Mouse (Mus musculus) lung, embryonic 14.5 days (tissue): Measurements from ENCODE around the gene Tbc1d14. TPM values are rescaled to one million over a fixed set of nuclear protein-coding genes. Genes with fewer than 3 reads are reported as not detected.

Experiments used
- ATAC-seq: fragments of 200-750 bp; cut with Nextera tagmentation; 2 replicates; pipeline ENCODE4 v1.8.0; 2017; ENCODE audit warnings: mild to moderate bottlenecking, moderate TSS enrichment, moderate library complexity; ENCODE audit not compliant: insufficient read depth
- DNase-seq: peaks from one replicate; pipeline ENCODE4 v3.0.0-alpha.2; 2015
- H3K27ac ChIP-seq: fragments of 300-500 bp; sonication (generic); 2 replicates; pipeline ENCODE4 v1.5.1; 2014; ENCODE audit warnings: low read depth, mild to moderate bottlenecking, moderate library complexity
- H3K27me3 ChIP-seq: fragments of 300-500 bp; sonication (generic); 2 replicates; pipeline ENCODE4 v1.6.1; 2014; ENCODE audit warnings: low read length, control low read depth; ENCODE audit not compliant: insufficient read depth
- H3K36me3 ChIP-seq: fragments of 300-500 bp; sonication (generic); 2 replicates; pipeline ENCODE4 v1.6.1; 2014; ENCODE audit warnings: control low read depth; ENCODE audit not compliant: insufficient read depth
- H3K4me1 ChIP-seq: fragments of 300-500 bp; sonication (generic); 2 replicates; pipeline ENCODE4 v1.6.1; 2014; ENCODE audit warnings: antibody characterized with exemption, control low read depth; ENCODE audit not compliant: insufficient read depth
- H3K4me2 ChIP-seq: fragments of 300-500 bp; sonication (generic); 2 replicates; pipeline ENCODE4 v1.6.1; 2014; ENCODE audit warnings: mild to moderate bottlenecking
- H3K4me3 ChIP-seq: fragments of 300-500 bp; sonication (generic); 2 replicates; pipeline ENCODE4 v1.5.1; 2014; ENCODE audit warnings: low read depth, low read length
- H3K9ac ChIP-seq: fragments of 300-500 bp; sonication (generic); 2 replicates; pipeline ENCODE4 v1.6.1; 2014
- H3K9me3 ChIP-seq: fragments of 300-500 bp; sonication (generic); 2 replicates; pipeline ENCODE4 v1.6.1; 2016; ENCODE audit warnings: low read depth, low read length, control low read depth
- CTCF ChIP-seq: IDR thresholded peaks from 2 replicates; pipeline ENCODE4 v1.5.1; 2016; ENCODE audit warnings: antibody characterized with exemption, low read depth
- WGBS: fragments of 180-500 bp; shearing (Covaris S2); extraction: QIAGEN DNeasy Blood & Tissue Kit; methylation state at CpG from one replicate; pipeline ENCODE4 v1.1.7; 2014; 5-methylcytosine and 5-hydroxymethylcytosine counted together
- polyA plus RNA-seq: library from polyadenylated mRNA; unstranded; fragments of >200 nt; fragmentation: Nextera tagmentation; extraction: Ambion mirVana; gene quantifications from 2 replicates; pipeline ENCODE4 v1.2.1, GENCODE M21; 2014

Tbc1d14 gene
- polyA plus RNA-seq, 1 experiment from 2014 or later, result 31.3 TPM

DNA sequence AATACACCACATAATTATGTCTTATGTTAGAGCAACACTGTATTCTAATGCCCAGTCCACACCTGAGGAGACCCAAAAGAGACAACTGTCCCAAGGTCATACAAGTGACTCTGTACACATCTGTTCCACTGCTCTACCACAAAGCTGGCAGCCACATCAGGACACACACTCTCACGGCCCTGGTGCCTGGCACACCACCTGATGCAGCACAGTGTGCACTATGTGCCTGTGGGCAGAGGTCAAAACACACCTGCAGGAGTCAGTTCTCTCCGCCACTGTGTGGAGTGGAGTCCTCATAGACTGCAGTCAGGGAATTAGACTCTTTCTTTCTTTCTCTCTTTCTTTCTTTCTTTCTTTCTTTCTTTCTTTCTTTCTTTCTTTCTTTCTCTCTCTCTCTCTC is 52.1 kb downstream of the Tbc1d14 start:
- no peak for ATAC-seq

GRCm38 (mm10) chr5:36538576-36539187 is 54.4 kb downstream of the Tbc1d14 start:
- H3K27me3 ChIP-seq, result no peaks in the 10 kb centered on the region
- ATAC-seq, result no peak
- no peaks in the 10 kb centered on the region for H3K36me3 ChIP-seq
- no peak overlapping the region for H3K27ac ChIP-seq
- no peak overlapping the region for H3K9ac ChIP-seq
- no peak overlapping the region for H3K4me3 ChIP-seq
- peak; percentile 83 for DNase-seq
- no peaks in the 10 kb centered on the region for H3K9me3 ChIP-seq
- WGBS, result 30% methylated on average over 4 of the region's 4 CpGs
- H3K4me1 ChIP-seq, result no peaks in the 10 kb centered on the region
- peak; percentile 72 for TF ChIP-seq CTCF
- no peak overlapping the region for H3K4me2 ChIP-seq

More for the DNA sequence above, 52.1 kb downstream of the Tbc1d14 start:
- Histone ChIP-seq H3K36me3 (no peaks in the 10 kb centered on the region), H3K4me1 (no peaks in the 10 kb centered on the region), H3K9me3 (no peaks in the 10 kb centered on the region), H3K4me2 (no peak overlapping the region), H3K4me3 (no peak overlapping the region), H3K9ac (no peak overlapping the region), H3K27ac (no peak overlapping the region), H3K27me3 (no peaks in the 10 kb centered on the region)
- no peak for TF ChIP-seq CTCF
- 81% methylated on average over 2 of the region's 2 CpGs for WGBS
- no peak for DNase-seq

- 87% methylated on average over 3 of the region's 3 CpGs for WGBS
Measured at GRCm38 (mm10) chr5:36536424-36536823, 56.7 kb downstream of the Tbc1d14 start.

GRCm38 (mm10) chr5:36535438-36536176 is 57.5 kb downstream of the Tbc1d14 start:
- TF ChIP-seq CTCF, result no peak
- H3K27ac ChIP-seq, result no peak overlapping the region
- H3K9ac ChIP-seq, result no peak overlapping the region
- no peaks in the 10 kb centered on the region for H3K27me3 ChIP-seq
- DNase-seq (no peak), ATAC-seq (no peak)
- H3K36me3 ChIP-seq, result no peaks in the 10 kb centered on the region
- no peaks in the 10 kb centered on the region for H3K9me3 ChIP-seq
- H3K4me3 ChIP-seq, result no peak overlapping the region
- no peak overlapping the region for H3K4me2 ChIP-seq
- WGBS, result 73% methylated on average over 6 of the region's 6 CpGs
- H3K4me1 ChIP-seq, result no peaks in the 10 kb centered on the region

More at GRCm38 (mm10) chr5:36536424-36536823, 56.7 kb downstream of the Tbc1d14 start:
- Histone ChIP-seq H3K4me2 (no peak overlapping the region), H3K4me1 (no peaks in the 10 kb centered on the region), H3K36me3 (no peaks in the 10 kb centered on the region), H3K9ac (no peak overlapping the region), H3K27ac (no peak overlapping the region), H3K9me3 (no peaks in the 10 kb centered on the region), H3K27me3 (no peaks in the 10 kb centered on the region), H3K4me3 (no peak overlapping the region)
- no peak for TF ChIP-seq CTCF
- DNase-seq, result no peak
- ATAC-seq, result no peak

DNA sequence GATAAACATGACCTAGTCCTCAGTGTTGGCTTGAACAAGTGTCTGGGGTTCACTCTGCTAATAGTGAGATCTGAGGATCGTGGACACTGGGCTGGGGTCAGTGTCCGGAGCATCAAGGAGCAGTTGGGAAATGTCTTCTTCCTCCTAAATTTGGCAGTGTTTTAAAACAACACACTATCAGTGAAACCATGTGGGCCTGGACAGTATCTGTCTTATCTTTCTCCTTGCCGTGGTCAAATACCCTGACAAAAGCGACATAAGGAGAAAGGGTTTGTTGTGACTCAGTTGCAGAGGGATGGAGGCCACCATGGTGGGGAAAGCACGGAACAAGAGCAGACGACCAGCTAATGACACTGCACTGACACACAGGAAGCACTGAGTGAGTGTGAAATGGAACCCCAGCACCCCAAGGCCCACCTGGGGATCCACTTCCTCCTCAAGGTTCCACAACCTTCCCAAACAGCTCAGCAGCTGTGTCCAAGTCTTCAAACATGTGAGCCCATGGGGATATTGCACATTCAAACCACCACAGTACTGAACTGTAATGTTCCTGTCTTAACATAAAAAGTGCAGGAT is 58.5 kb downstream of the Tbc1d14 start:
- 55% methylated on average over 6 of the region's 6 CpGs for WGBS

GRCm38 (mm10) chr5:36530129-36530751 is 62.8 kb downstream of the Tbc1d14 start:
- no peak for TF ChIP-seq CTCF
- peaks cover 11% of the 10 kb centered on the region for H3K4me1 ChIP-seq
- peak; percentile 96 for DNase-seq
- WGBS, result 0% methylated on average over 28 of the region's 28 CpGs
- peak overlapping the region; percentile 78 for H3K9ac ChIP-seq
- peak overlapping the region; percentile 87 for H3K4me2 ChIP-seq
- H3K27ac ChIP-seq, result peak overlapping the region; percentile 73
- H3K36me3 ChIP-seq, result no peaks in the 10 kb centered on the region
- peak overlapping the region; percentile 82 for H3K4me3 ChIP-seq
- no peaks in the 10 kb centered on the region for H3K27me3 ChIP-seq
- peak; percentile 99 for ATAC-seq
- no peaks in the 10 kb centered on the region for H3K9me3 ChIP-seq

More for the DNA sequence above, 58.5 kb downstream of the Tbc1d14 start:
- no peak for TF ChIP-seq CTCF
- DNase-seq (no peak), ATAC-seq (no peak)
- Histone ChIP-seq H3K9me3 (no peaks in the 10 kb centered on the region), H3K27ac (no peak overlapping the region), H3K9ac (no peak overlapping the region), H3K27me3 (no peaks in the 10 kb centered on the region), H3K36me3 (no peaks in the 10 kb centered on the region), H3K4me1 (peaks cover 3% of the 10 kb centered on the region; the same call in 1 of the 2 replicates), H3K4me2 (no peak overlapping the region), H3K4me3 (no peak overlapping the region)
